Mouse (Mus musculus) monocyte, adult 2 months (primary cell): ENCODE results near the gene Pth2.
"Not testable (repeated sequence)": the region's sequence is repeated elsewhere in the genome, so short reads cannot be mapped to it uniquely, and the experiment has no call there.

ENCODE experiments used
- DNase-seq, 2 experiments: peaks; one replicate each; pipeline ENCODE4 v3.0.0; 2022; ENCODE audit warnings: low spot score in 2 of 2, low read depth in 1 of 2

Gene Pth2

GRCm38 (mm10) chr7:45169495-45169894 lies 11.3 kb upstream of the Pth2 start:
- no peak for DNase-seq

- DNase-seq = no peak
Measured at GRCm38 (mm10) chr7:45172974-45173373, 7.8 kb upstream of the Pth2 start.

GRCm38 (mm10) chr7:45173772-45174171 lies 7.0 kb upstream of the Pth2 start:
- not testable (repeated sequence) for DNase-seq

- DNase-seq = no peak
Measured at GRCm38 (mm10) chr7:45174567-45175280, 6.1 kb upstream of the Pth2 start.

- no peak for DNase-seq
Measured at GRCm38 (mm10) chr7:45175398-45175797, 5.4 kb upstream of the Pth2 start.

GRCm38 (mm10) chr7:45175929-45176328 lies 4.9 kb upstream of the Pth2 start:
- DNase-seq = no peak

- DNase-seq = no peak
Measured at GRCm38 (mm10) chr7:45176356-45176755, 4.4 kb upstream of the Pth2 start.

- DNase-seq = no peak
Measured at GRCm38 (mm10) chr7:45178550-45178949, 2.2 kb upstream of the Pth2 start.

- DNase-seq = no peak
Measured at GRCm38 (mm10) chr7:45179469-45179868, 1.3 kb upstream of the Pth2 start, which contains the start of gene Gfy. Gfy (minus strand) TSS chr7:45179569.

- no peak for DNase-seq
Measured at GRCm38 (mm10) chr7:45181540-45181939, 745 bp downstream of the Pth2 start.

- peak; percentile 60 to 78 for DNase-seq
Measured at GRCm38 (mm10) chr7:45182199-45182601, 1.4 kb downstream of the Pth2 start.

GRCm38 (mm10) chr7:45182606-45183005 lies 1.8 kb downstream of the Pth2 start:
- no peak for DNase-seq

- no peak for DNase-seq
Measured at GRCm38 (mm10) chr7:45183672-45184071, 2.9 kb downstream of the Pth2 start.

GRCm38 (mm10) chr7:45185921-45186320 lies 5.1 kb downstream of the Pth2 start:
- no peak for DNase-seq

GRCm38 (mm10) chr7:45189600-45189999 lies 8.8 kb downstream of the Pth2 start:
- no peak for DNase-seq

- DNase-seq = no peak
Measured at GRCm38 (mm10) chr7:45190186-45190585, 9.4 kb downstream of the Pth2 start.

- DNase-seq = no peak
Measured at GRCm38 (mm10) chr7:45191161-45191560, 10.4 kb downstream of the Pth2 start.

GRCm38 (mm10) chr7:45191803-45192363 lies 11.1 kb downstream of the Pth2 start:
- DNase-seq = no peak

- no peak for DNase-seq
Measured at GRCm38 (mm10) chr7:45192585-45193310, 12.0 kb downstream of the Pth2 start.

- no peak for DNase-seq
Measured at GRCm38 (mm10) chr7:45193406-45193805, 12.6 kb downstream of the Pth2 start.

- DNase-seq = no peak
Measured at GRCm38 (mm10) chr7:45193871-45194785, 13.3 kb downstream of the Pth2 start.
